Mouse (Mus musculus) spleen, adult 2 months (tissue): Measurements from ENCODE around the gene Efna3.

ENCODE experiments used
- CTCF ChIP-seq: fragments of 200-500 bp; IDR thresholded peaks from 2 replicates; pipeline ENCODE4 v1.5.1; 2011; ENCODE audit warnings: mild to moderate bottlenecking, inconsistent platforms; ENCODE audit not compliant: insufficient read depth, insufficient read length, insufficient replicate concordance; ENCODE audit errors: extremely low read depth
- POLR2A ChIP-seq: fragments of 200-500 bp; IDR thresholded peaks from 2 replicates; pipeline ENCODE4 v1.6.1; 2011; ENCODE audit warnings: low read depth, low read length, inconsistent platforms

GRCm38 (mm10) chr3:89314340-89314739, 8.4 kb downstream of the Efna3 start:
- TF ChIP-seq CTCF = no peak
- no peak for TF ChIP-seq POLR2A
